Mouse (Mus musculus) heart, adult 2 months (tissue): ENCODE measurements around the gene Slc46a2. TPM values are rescaled to one million over a fixed set of nuclear protein-coding genes. Genes with fewer than 3 reads are reported as not detected.
A peak's percentile ranks its signal among the peaks of the same experiment; 100 is the strongest.

Experiments used
- DNase-seq, 2 experiments: peaks; one replicate each; pipeline ENCODE4 v3.0.0; 2021
- H3K27ac ChIP-seq: fragments of 200-600 bp; 2 replicates; pipeline ENCODE4 v1.8.1; 2022
- H3K27me3 ChIP-seq: fragments of 200-500 bp; 2 replicates; pipeline ENCODE4 v1.6.1; 2012; ENCODE audit warnings: mild to moderate bottlenecking, low read length, inconsistent platforms, mixed read lengths; ENCODE audit not compliant: control insufficient read depth, insufficient read depth
- H3K36me3 ChIP-seq: fragments of 200-500 bp; 2 replicates; pipeline ENCODE4 v1.6.1; 2012; ENCODE audit warnings: low read length, inconsistent platforms; ENCODE audit not compliant: control insufficient read depth, insufficient read depth
- H3K4me1 ChIP-seq: fragments of 200-500 bp; 2 replicates; pipeline ENCODE4 v1.6.1; 2011; ENCODE audit warnings: low read length; ENCODE audit not compliant: control insufficient read depth, insufficient read depth
- H3K4me3 ChIP-seq: fragments of 200-600 bp; 2 replicates; pipeline ENCODE4 v1.8.1; 2022
- H3K79me2 ChIP-seq: fragments of 200-500 bp; replicated peaks from 2 replicates; pipeline ENCODE4 v1.6.1; 2012; ENCODE audit warnings: mild to moderate bottlenecking, inconsistent platforms, low read length, moderate library complexity, mixed read lengths; ENCODE audit not compliant: control insufficient read depth, insufficient read depth
- H3K9ac ChIP-seq: fragments of 200-500 bp; 2 replicates; pipeline ENCODE4 v1.6.1; 2012; ENCODE audit warnings: low read depth, mild to moderate bottlenecking, control low read depth, inconsistent platforms, low read length, mixed read lengths
- CTCF ChIP-seq: fragments of 200-600 bp; IDR thresholded peaks from 2 replicates; pipeline ENCODE4 v1.8.1; 2022; ENCODE audit warnings: antibody characterized with exemption, mild to moderate bottlenecking, moderate library complexity
- EP300 ChIP-seq: fragments of 200-500 bp; IDR thresholded peaks from 2 replicates; pipeline ENCODE4 v1.6.1; 2011; ENCODE audit warnings: low read depth, low read length, control low read depth; ENCODE audit not compliant: insufficient read depth
- POLR2A ChIP-seq: fragments of 200-500 bp; IDR thresholded peaks from 2 replicates; pipeline ENCODE4 v1.6.1; 2011; ENCODE audit warnings: mild to moderate bottlenecking, low read depth, low read length, control low read depth; ENCODE audit not compliant: insufficient read depth
- WGBS: fragments of 180-500 bp; shearing (Covaris S2); methylation state at CpG from one replicate; pipeline ENCODE4 v1.1.7; 2018; 5-methylcytosine and 5-hydroxymethylcytosine counted together
- intact Hi-C: fragments of 180-260 bp; cut with DNase I; formaldehyde crosslinking; loops from one replicate; pipeline ENCODE4 v1.15.1; 2025
- polyA plus RNA-seq: library from polyadenylated mRNA; depleted of rRNA; stranded (reverse); fragments of >200 nt; gene quantifications from 2 replicates; pipeline ENCODE4 v1.2.3, GENCODE M21; 2012
- total RNA-seq, 2 experiments: library from RNA; stranded (reverse); gene quantifications; 2 replicates each; pipeline ENCODE4 v1.2.3; 2021

Slc46a2 gene
- total and polyA plus RNA-seq, 3 experiments, result 0.08 to 0.78 (median 0.50) TPM

DNA sequence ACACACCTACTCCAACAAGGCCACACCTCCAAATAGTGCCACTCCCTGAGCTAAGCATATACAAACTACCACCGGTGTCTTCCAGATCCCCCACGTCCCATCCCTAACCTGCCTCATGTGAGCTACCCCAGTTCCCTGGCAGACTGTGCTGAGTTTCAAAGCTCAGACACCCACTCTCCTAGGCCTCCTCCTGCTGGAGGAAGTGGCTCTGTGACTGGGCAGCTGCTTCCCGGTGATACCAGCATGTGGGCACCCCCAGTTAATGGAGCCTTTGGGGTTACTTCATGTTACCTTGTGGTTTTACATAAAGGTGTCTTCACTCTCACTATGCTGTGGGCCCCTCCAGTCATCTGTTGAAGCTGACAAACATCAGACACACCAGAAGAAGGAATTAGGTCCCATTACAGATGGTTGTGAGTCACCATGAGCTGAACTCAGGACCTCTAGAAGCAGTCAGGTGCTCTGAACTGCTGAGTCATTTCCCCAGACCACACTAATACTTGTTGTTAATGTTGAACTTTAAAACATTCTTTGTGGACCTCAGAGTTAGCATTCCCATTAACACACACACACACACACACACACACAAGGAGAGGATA, 19.8 kb downstream of the Slc46a2 start:
- H3K36me3 ChIP-seq, result no peaks in the 10 kb centered on the region
- no peaks in the 10 kb centered on the region for H3K27me3 ChIP-seq
- no peak overlapping the region for H3K27ac ChIP-seq
- TF ChIP-seq POLR2A (no peak), EP300 (no peak), CTCF (no peak)
- H3K4me1 ChIP-seq, result peaks cover 11% of the 10 kb centered on the region; the same call in 1 of the 2 replicates
- H3K79me2 ChIP-seq, result no peaks in the 10 kb centered on the region
- no peak overlapping the region for H3K4me3 ChIP-seq
- 89% methylated on average over 3 of the region's 3 CpGs for WGBS
- intact Hi-C loops, result no loop called here
- no peak overlapping the region for H3K9ac ChIP-seq
- DNase-seq, result no peak

DNA sequence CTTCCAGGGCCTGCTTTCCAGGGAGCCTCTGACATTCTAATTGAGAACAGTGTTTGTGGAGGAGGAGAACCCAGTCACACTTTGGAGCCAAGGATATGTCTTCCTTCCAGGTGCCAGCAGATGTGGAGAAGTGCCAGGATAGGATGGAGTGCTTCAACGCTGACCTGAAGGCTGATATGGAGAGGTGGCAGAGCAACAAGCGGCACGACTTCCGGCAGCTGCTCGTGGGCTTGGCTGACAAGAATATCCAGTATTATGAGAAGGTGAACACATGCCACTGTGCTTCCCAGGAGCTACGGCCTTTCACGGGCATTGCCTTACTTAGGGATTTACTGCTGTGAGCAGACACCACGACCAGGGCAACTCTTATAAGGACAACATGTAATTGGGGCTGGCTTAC, 20.4 kb downstream of the Slc46a2 start:
- WGBS, result 58% methylated on average over 8 of the region's 8 CpGs
- no peak for TF ChIP-seq EP300
- no peak for TF ChIP-seq CTCF
- TF ChIP-seq POLR2A, result no peak
- intact Hi-C loops, result no loop called here

DNA sequence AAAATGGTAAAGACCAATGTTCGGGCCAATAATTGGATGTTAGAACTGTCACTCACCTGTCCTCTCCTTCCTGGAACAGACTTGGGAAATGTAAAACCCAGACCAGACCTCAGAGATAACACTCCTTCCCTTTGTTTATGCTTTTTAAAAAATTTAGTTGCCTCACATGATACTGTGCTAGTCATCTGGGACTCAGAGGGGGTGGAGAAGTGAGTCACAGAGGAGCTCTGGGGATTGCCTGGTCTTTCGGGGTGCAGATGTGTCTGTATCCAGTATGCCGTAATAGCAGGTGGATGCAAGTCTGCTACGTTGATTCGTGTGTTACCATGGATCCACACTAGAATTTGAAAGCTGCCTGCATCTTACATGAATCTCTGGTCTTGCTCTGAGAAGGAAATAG, 22.1 kb downstream of the Slc46a2 start:
- Histone ChIP-seq H3K4me3 (no peak overlapping the region), H3K79me2 (no peaks in the 10 kb centered on the region), H3K27ac (no peak overlapping the region; the same call in 1 of the 2 replicates), H3K36me3 (no peaks in the 10 kb centered on the region; the same call in 1 of the 2 replicates), H3K27me3 (no peaks in the 10 kb centered on the region), H3K4me1 (peaks cover 6% of the 10 kb centered on the region; the same call in 1 of the 2 replicates), H3K9ac (no peak overlapping the region)
- WGBS, result 88% methylated on average over 5 of the region's 5 CpGs
- DNase-seq, result no peak
- intact Hi-C loops, result no loop called here
- TF ChIP-seq CTCF (no peak), EP300 (no peak), POLR2A (no peak)

More for the DNA sequence above, 20.4 kb downstream of the Slc46a2 start:
- H3K36me3 ChIP-seq, result no peaks in the 10 kb centered on the region; the same call in 1 of the 2 replicates
- peak in 1 of 2 experiments; percentile 36 for DNase-seq
- no peaks in the 10 kb centered on the region for H3K79me2 ChIP-seq
- H3K27me3 ChIP-seq, result no peaks in the 10 kb centered on the region
- H3K4me1 ChIP-seq, result peaks cover 11% of the 10 kb centered on the region; the same call in 1 of the 2 replicates
- H3K9ac ChIP-seq, result no peak overlapping the region
- H3K27ac ChIP-seq, result no peak overlapping the region
- H3K4me3 ChIP-seq, result no peak overlapping the region

DNA sequence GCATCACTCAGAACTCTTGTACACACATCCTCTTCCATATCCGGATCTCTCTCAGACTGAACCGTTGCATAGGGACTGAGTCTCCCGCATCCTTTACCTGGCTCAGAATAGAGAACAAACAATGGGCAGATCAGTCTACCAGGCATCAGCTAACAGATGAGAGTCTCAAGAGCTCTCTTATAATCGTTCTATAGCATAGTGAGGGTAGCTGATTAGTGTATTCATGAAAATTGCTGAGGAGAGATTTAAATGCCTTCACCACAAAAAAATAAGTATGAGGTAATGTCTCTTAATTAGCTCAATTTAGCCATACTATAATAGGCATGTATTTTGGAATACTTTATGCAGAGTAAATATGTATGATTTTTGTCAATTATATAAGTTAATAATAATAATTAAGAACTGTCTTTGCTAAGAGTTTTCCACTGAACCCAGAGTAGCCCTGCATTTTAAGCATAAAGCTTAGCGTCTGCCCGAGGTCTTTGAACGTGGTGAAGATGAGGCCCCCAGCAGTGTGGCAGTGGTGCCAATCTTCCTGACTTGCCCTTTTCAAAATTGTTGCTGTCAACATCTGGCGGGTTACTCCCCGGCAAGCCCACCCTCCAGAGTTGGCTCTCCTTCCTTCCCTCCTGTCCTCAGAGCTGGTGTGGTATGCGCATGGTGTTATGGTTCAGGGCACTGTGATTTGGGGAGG, 23.0 kb downstream of the Slc46a2 start:
- intact Hi-C loops, result no loop called here
- Histone ChIP-seq H3K9ac (no peak overlapping the region), H3K27ac (no peak overlapping the region; the same call in 1 of the 2 replicates), H3K36me3 (no peaks in the 10 kb centered on the region; the same call in 1 of the 2 replicates), H3K79me2 (no peaks in the 10 kb centered on the region), H3K27me3 (no peaks in the 10 kb centered on the region), H3K4me1 (peaks cover 5% of the 10 kb centered on the region; the same call in 1 of the 2 replicates), H3K4me3 (no peak overlapping the region)
- WGBS, result 82% methylated on average over 10 of the region's 10 CpGs
- TF ChIP-seq POLR2A (no peak), CTCF (no peak), EP300 (no peak)
- DNase-seq, result no peak

DNA sequence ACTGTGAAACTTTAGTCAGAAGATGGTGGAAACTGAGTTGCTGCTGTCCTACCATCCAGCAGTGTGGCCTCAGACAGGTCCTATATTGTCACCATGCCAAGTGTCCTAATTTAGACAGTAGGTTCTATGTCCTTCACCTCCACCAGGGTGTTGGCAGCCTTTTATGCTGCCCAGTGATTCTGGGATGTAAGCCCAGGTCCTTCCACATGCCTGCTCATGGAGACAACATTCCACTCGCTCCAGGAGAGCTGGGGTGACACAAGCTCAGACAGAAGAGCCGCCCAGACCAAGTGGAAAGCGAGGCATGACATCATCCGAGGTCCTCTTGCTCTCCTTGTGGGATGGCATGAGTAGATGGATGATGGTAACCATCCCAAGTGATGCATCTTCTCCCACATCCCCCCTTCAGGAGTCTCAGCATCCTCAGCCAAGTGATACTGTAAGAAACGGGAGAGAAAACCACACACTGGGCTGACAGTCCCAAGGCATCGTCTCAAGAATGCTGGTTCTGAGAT, 24.7 kb downstream of the Slc46a2 start:
- peak in 1 of 2 experiments; percentile 76 for DNase-seq
- TF ChIP-seq CTCF, result peak; percentile 39
- peak; percentile 83 for TF ChIP-seq EP300
- 0 out of 2 replicates have a peak, but pooled peaks have one; percentile 22 for TF ChIP-seq POLR2A
- Histone ChIP-seq H3K79me2 (no peaks in the 10 kb centered on the region), H3K27me3 (no peaks in the 10 kb centered on the region), H3K36me3 (no peaks in the 10 kb centered on the region; the same call in 1 of the 2 replicates), H3K4me1 (peaks cover 5% of the 10 kb centered on the region; the same call in 1 of the 2 replicates), H3K4me3 (no peak overlapping the region), H3K9ac (no peak overlapping the region), H3K27ac (peak overlapping the region; percentile 67)
- intact Hi-C loops, result no loop called here
- 63% methylated on average over 6 of the region's 6 CpGs for WGBS
